Mouse (Mus musculus) forebrain, embryonic 11.5 days (tissue): Measurements from ENCODE around the gene Ficd. TPM values are rescaled to one million over a fixed set of nuclear protein-coding genes. Genes with fewer than 3 reads are reported as not detected.

Source experiments
- polyA plus RNA-seq: library from polyadenylated mRNA; unstranded; fragments of >200 nt; fragmentation: Nextera tagmentation; extraction: Ambion mirVana; gene quantifications from 2 replicates; pipeline ENCODE4 v1.2.1, GENCODE M21; 2014

Ficd gene
- polyA plus RNA-seq, 1 experiment from 2014 or later, result 4.6 TPM

Other genes starting within 250 kb of the Ficd start
- gene Wscd2, start 245.5 kb upstream of the Ficd start, polyA plus RNA-seq, result 6.7 and 7.6 TPM in 2 replicates
- gene Cmklr1, start 85.4 kb upstream of the Ficd start, polyA plus RNA-seq, result 0.89 and 1.1 TPM in 2 replicates
- not detected in 2 replicates for gene 1700069L16Rik, start 11.0 kb upstream of the Ficd start, polyA plus RNA-seq
- 77.5 and 81.8 TPM in 2 replicates for gene Sart3, start 36.7 kb downstream of the Ficd start, polyA plus RNA-seq
- gene Iscu, start 36.9 kb downstream of the Ficd start, polyA plus RNA-seq, result 99.4 and 105 TPM in 2 replicates
- gene Tmem119, start 64.7 kb downstream of the Ficd start, polyA plus RNA-seq, result 11.6 and 14.5 TPM in 2 replicates
- 0.67 and 1.4 TPM in 2 replicates for gene Selplg, start 96.8 kb downstream of the Ficd start, polyA plus RNA-seq
- 231 and 246 TPM in 2 replicates for gene Coro1c, start 173.0 kb downstream of the Ficd start, polyA plus RNA-seq